Mouse (Mus musculus) right cerebral cortex, postnatal 14 days (tissue): ENCODE results near the gene Ccdc194.

Experiments
- DNase-seq: peaks from one replicate; pipeline ENCODE4 v3.0.0; 2022

The Ccdc194 gene

DNA sequence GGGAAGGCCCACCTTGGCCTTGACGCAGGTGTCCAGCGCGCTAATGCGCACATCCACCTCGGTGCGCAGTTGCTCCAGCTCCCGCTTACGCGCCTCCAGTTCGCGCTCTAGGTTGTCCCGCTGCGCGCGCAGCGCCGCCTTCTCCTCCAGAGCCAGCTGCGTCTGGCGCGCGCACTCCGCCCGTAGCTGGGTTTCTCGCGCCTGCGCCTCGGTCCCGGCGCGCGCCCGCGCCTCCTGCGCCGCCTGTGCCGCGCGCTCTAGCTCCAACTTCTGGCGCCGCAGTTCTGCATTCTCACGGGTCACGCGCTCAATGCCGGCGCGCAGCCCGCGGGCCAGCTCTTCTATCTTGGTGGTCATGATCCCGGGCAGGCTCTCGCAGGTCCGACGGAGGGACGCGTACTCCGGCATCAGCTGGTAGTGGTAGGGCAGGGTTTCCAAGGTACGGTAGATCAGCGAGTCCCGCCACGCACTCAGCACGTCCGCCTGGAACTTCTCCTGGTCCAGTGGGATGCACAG lies 17.9 kb downstream of the Ccdc194 start:
- peak; percentile 87 for DNase-seq

- DNase-seq = no peak
Observed at GRCm38 (mm10) chr8:71505979-71506378, 19.5 kb downstream of the Ccdc194 start.

- DNase-seq = no peak
Observed at GRCm38 (mm10) chr8:71505326-71505725, 20.2 kb downstream of the Ccdc194 start.

- no peak for DNase-seq
Observed at GRCm38 (mm10) chr8:71504349-71504748, 21.2 kb downstream of the Ccdc194 start.

- DNase-seq = no peak
Observed at GRCm38 (mm10) chr8:71498816-71499690, 26.5 kb downstream of the Ccdc194 start.

DNA sequence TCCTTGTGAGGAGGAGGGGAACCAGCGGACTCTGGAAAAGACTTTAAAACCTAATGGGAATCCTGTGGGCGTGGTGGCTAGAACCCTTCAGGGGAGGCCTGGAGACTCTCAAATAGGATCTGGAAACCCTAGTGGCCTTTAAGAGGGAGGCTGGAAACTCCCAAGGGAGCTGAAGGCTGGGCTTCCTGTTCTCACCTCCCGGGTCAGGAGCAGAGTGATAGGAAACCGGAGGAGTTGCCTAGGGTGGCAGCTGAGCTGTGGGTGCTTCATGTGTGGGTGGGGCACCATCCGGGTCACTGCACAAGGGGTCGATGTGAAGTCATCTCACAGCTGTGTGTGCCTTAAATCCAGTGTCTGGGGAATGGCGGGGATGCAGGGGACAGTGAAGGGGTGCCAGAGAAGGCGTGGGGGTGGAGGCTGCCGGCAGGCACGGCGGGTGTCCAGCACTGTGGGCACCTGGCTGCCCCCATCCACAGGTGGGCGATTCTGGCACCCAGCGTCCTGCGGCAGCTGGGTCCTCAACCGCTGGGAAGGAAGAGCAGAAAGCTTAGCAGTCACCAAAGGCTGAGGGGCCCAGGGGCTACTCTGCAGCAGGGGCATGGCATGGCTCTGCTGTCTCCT lies 27.5 kb downstream of the Ccdc194 start:
- DNase-seq = no peak

- DNase-seq = no peak
Observed at GRCm38 (mm10) chr8:71497077-71497645, 28.4 kb downstream of the Ccdc194 start.

GRCm38 (mm10) chr8:71496481-71496880 lies 29.0 kb downstream of the Ccdc194 start:
- DNase-seq = peak; percentile 61

DNA sequence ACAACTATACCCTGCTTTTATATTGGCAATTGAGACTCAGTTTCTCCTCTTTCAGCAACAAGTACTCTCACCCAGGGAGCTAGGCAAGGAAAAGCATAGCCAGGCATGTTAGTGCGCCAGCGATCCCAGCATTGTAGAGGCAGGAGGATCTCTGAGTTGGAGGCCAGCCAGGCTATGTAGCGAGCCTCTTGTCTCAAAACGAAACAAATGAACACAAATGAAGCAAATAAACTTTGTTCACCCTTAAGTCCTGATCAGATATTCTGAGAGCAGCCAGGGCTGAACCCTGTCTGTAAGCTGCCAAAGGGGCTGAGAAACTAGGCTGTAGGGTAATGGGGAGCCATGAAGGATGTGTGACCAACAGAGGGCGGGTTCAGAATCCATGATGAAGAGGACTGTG lies 29.7 kb downstream of the Ccdc194 start:
- no peak for DNase-seq

DNA sequence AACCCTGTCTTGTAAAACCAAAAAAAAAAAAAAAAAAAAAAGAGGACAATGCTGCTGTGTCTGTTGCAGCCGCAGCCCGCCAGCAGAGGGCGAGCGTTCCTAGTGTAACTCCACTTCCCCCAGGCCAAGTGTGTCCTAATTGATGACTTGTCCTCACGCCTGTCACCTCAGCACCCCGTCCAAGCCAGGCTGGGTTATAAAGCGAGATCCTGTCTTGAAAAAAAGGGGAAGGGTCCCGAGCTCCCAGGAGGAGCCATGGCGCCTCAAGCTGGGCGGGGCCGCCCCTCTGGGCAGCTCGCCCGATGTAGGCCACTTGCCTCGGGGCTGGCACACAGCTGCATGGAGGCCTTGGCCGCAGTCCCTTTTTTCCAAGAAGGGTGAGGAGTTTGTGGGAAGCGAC lies 30.5 kb downstream of the Ccdc194 start:
- peak; percentile 87 for DNase-seq

GRCm38 (mm10) chr8:71488454-71488853 lies 37.1 kb downstream of the Ccdc194 start:
- peak; percentile 68 for DNase-seq

- peak; percentile 74 for DNase-seq
Observed at GRCm38 (mm10) chr8:71487691-71488445, 37.6 kb downstream of the Ccdc194 start, which contains the start of gene Gtpbp3. Gene Gtpbp3, plus strand, starts transcription at chr8:71488103.

DNA sequence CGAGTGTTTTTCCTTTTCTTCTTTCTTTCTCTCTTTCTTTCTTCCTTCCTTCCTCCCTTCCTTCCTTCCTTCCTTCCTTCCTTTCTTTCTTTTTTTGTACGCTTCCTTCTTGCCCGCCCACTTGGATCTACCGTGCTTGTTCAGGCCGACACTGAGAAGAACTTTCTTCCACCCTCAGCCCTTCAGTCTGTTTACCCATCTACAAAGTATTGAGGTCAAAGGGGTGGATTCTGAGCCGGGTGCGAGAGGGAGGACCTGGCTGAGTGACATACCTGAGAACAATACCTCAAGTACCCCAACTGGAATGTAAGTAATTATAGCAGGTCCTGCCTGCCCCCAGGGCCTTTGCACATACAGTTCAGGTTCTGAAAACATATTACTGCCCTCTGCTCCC lies 39.4 kb downstream of the Ccdc194 start:
- DNase-seq = no peak

DNA sequence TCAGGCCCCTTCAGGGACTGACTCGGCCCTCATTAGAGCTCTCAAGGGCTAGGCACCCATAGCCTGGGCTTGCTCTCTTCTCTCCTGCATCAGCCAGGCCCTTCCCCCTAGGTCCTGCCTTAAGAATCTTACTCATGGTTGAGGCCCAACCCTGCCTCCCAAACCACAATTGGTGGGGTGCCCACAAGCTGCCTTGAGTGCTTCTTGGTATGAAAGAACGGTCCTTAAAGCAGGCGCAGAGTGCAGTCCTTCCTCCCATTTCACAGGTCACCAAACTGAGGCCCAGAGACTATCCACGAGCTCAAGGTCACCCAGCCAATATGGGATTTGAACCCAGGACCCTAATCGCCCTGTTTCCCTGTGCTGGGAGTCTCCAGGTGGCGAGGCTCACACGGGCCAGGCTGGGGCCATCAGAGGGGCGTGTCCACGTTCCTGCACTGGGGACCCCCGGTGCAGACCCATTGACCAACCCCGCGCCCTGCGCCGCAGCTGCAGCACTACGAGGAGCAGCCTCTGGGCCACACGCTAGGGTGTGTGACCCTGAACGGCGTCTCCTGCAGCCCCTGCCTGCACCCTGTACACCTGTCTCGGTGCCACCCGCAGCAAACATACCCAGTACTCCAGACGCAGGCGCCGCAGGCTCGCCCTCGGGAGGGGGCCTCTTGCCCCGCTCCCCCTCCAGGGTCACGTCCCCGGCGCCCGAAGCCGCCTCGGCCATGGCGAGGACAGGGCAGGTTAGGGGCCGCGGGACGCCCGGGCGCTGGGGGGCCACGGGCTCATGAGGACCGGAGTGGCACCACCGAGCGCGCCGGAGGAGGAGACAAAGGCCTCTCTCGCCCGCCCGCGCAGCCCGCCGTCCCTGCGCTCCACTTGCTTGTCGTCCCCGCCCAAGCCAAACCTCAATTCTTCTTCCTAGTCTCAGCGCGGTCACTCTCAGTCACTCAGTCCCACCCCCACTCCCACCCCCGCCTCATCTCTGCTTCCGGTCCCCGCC lies 40.1 kb downstream of the Ccdc194 start, which contains the start of gene Ano8:
Ano8 (minus strand) TSS at position 822 of the 994 bp plus-strand sequence.
- peak; percentile 87 for DNase-seq

DNA sequence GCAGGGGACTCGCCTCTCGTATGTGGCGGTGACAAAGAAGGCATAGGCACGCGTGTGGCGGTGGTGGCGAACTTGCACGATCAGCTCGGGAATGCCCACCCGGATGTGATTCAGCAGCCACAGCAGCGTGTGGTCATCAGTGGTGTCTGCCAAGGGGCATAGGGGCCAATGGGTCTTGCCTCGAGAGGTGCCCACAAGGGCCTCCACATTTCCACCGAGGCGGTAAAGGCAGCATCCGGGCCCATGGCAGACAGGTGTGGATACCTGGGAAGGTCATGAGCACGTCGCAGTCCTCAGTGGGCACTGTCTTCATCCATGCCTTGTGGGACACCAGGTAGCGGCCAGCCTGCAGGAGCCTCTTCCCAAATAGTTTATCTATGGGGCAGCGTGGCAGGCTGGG lies 40.8 kb downstream of the Ccdc194 start:
- no peak for DNase-seq

- no peak for DNase-seq
Observed at GRCm38 (mm10) chr8:71483932-71484331, 41.6 kb downstream of the Ccdc194 start.

DNA sequence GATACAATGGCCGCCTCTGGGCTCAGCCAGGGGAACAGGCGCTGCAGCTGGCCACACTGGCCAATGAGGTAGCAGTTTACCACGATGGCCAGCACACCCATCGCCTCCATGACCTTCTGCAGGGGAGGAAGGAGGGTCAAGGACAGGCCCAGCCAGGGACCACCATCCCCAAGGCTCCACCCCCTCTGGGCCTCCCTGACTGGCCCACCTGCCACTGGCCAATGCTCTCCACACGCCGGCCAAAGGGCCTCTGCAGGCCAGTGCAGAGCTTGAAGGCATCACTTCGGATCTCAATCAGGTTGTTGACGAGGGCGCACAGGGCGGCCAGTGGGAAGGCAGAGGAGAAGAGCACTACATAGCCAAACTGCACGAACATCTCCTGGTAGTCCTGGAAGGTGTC lies 46.6 kb downstream of the Ccdc194 start:
- no peak for DNase-seq

DNA sequence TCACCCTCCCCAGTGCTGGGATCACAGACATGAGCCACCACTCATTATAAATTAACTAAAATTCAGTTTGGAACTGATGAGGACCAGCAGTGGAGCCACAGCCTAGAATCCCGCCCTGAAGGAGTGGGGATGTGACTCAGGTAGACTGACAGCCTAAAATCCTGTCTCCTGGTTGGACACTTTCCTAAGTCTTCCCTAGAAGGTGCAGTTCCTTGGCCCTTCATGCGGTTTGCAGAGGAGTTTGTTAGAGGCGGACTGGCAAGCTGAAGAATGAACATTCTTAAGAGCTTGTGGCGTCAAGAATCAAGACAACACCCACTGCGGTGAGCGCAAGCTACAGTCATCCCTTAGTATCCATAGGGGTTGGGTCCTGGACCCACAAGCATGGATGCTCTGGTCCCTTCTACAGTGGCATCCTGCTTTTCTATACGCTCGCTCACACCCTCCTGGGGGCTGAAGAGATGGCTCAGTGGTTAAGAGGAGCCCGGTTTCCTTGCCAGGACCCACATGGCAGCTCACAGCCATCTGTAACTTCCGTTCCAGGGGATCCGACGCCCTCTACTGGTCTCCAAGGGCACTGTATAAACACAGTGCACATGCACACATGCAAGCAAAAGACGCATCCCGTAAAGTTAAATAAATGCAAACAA lies 48.2 kb downstream of the Ccdc194 start:
- DNase-seq = peak; percentile 46

GRCm38 (mm10) chr8:71476099-71476940 lies 49.2 kb downstream of the Ccdc194 start:
- DNase-seq = peak; percentile 85

DNA sequence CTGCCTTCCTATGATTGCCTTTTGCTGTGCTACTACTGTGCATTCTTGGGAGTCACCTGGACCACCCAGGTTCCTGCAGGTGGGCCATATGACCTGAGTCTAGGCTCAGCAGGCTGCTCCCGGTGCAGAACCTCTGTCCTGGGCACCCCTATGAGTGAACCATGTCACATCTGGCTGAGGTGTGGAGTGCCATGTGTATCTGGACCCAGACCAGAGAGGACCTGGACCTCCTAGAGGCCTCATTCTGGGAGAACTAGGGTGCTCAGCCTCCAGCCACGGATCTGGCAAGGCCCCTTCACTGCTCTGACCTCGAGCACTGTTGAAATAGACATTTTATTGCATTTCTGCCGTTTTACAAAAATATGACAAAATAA lies 49.8 kb downstream of the Ccdc194 start:
- no peak for DNase-seq
